Comparison of ENCODE assay signal across 28 mouse cellular contexts in the genomic region with DNA sequence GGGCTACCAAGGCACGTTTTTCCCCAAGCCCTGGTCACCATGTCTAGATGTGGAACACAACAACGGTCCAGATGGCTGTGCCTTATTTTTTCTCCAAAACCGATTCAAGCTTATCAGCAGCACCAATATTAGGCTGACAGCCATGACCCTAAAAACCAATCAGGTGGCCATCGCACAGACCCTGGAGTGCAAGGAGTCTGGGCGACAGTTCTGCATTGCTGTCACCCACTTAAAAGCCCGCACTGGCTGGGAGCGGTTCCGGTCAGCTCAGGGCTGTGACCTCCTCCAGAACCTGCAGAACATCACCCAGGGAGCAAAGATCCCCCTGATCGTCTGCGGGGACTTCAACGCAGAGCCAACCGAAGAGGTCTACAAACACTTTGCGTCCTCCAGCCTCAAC. TPM values are rescaled to one million over a fixed set of nuclear protein-coding genes. Genes with fewer than 3 reads are reported as not detected.
DNase-seq lines count a peak whose midpoint lies in the region; ATAC-seq and TF ChIP-seq lines count a peak whose summit lies in the region.
"Had no signal": no experiment of that assay in that cellular context is flagged by ENCODE, and none has a peak within 500 bp of the region (broad histone marks: within the 10 kb centered on the region; RNA-seq: fewer than 3 reads in every experiment).

No protein-coding gene starts in this region.

- ATAC-seq in heart, embryonic 12.5 days (ENCODE audit: insufficient number of reproducible peaks, low FRiP score) = no peak
- ATAC-seq: forebrain, embryonic 13.5 days; forebrain, postnatal 0 days; hindbrain, embryonic 16.5 days; intestine, embryonic 15.5 days had no signal

- no peak overlapping the region for H3K4me2 ChIP-seq in heart, embryonic 12.5 days
- H3K4me2 ChIP-seq: embryonic facial prominence, embryonic 13.5 days; forebrain, embryonic 13.5 days; heart, embryonic 13.5 days; hindbrain, embryonic 12.5 days; intestine, embryonic 15.5 days had no signal

- no peaks in the 10 kb centered on the region for H3K9me3 ChIP-seq in heart, embryonic 10.5 days
- H3K9me3 ChIP-seq in heart, embryonic 12.5 days (replicated peaks) = no peaks in the 10 kb centered on the region
- no peaks in the 10 kb centered on the region for H3K9me3 ChIP-seq in E14TG2a.4 (ENCODE audit: low read length)
- H3K9me3 ChIP-seq: embryonic facial prominence, embryonic 10.5 days; embryonic facial prominence, embryonic 13.5 days; forebrain, embryonic 13.5 days; heart, embryonic 13.5 days; hindbrain, embryonic 12.5 days; intestine, embryonic 15.5 days had no signal

- H3K4me1 ChIP-seq in heart, embryonic 10.5 days = peaks cover 6% of the 10 kb centered on the region; the same call in 1 of the 2 replicates
- no peaks in the 10 kb centered on the region for H3K4me1 ChIP-seq in heart, embryonic 12.5 days (replicated peaks)
- peaks cover 83% of the 10 kb centered on the region for H3K4me1 ChIP-seq in E14TG2a.4 (replicated peaks; ENCODE audit: low read depth, low read length)
- H3K4me1 ChIP-seq: embryonic facial prominence, embryonic 13.5 days; forebrain, embryonic 13.5 days; hindbrain, embryonic 12.5 days; intestine, embryonic 15.5 days had no signal

- no peaks in the 10 kb centered on the region for H3K27me3 ChIP-seq in heart, embryonic 10.5 days (ENCODE audit: insufficient read depth, poor library complexity, severe bottlenecking)
- no peaks in the 10 kb centered on the region for H3K27me3 ChIP-seq in heart, embryonic 12.5 days (replicated peaks)
- H3K27me3 ChIP-seq in E14TG2a.4 (ENCODE audit: insufficient read depth, low read length) = no peaks in the 10 kb centered on the region
- H3K27me3 ChIP-seq: CH12.LX; embryonic facial prominence, embryonic 13.5 days; forebrain, embryonic 13.5 days; heart, embryonic 13.5 days; hindbrain, embryonic 12.5 days; intestine, embryonic 15.5 days had no signal

- peak; percentile 71 for DNase-seq in heart, embryonic 10.5 days (ENCODE audit: low spot score)
- DNase-seq in 3134 (ENCODE audit: extremely low read depth, insufficient read length, low spot score) (peak; percentile 21), adipocyte (ENCODE audit: low spot score) (no peak)
- no peak for DNase-seq in gastrocnemius, adult 2 months
- DNase-seq: adrenal gland, adult 8-10 months; adrenal gland, postnatal 25 days; cerebellum, adult 11-12 months; cerebellum, adult 8-10 months; cerebellum, postnatal 10 days; cerebellum, postnatal 36 days; embryo, embryonic 11 days; forebrain, postnatal 0 days; gastrocnemius, postnatal 25 days; heart, postnatal 14 days; heart, postnatal 4 days; kidney, adult 11 months had no signal

- H3K4me3 ChIP-seq in heart, embryonic 10.5 days = no peak overlapping the region
- no peak overlapping the region for H3K4me3 ChIP-seq in heart, embryonic 12.5 days
- peak overlapping the region; percentile 29; the same call in 1 of the 2 replicates for H3K4me3 ChIP-seq in E14TG2a.4 (replicated peaks; ENCODE audit: low read length)
- H3K4me3 ChIP-seq in gastrocnemius, adult 2 months = no peak overlapping the region
- H3K4me3 ChIP-seq: embryonic facial prominence, embryonic 10.5 days; embryonic facial prominence, embryonic 13.5 days; erythroblast, embryonic 14.5 days; forebrain, embryonic 13.5 days; heart, adult 2 months; heart, embryonic 13.5 days; hindbrain, embryonic 12.5 days; intestine, embryonic 15.5 days had no signal

- WGBS in heart, embryonic 10.5 days = 88% methylated on average over 13 of the region's 13 CpGs
- 89% methylated on average over 13 of the region's 13 CpGs for WGBS in heart, embryonic 12.5 days

- H3K36me3 ChIP-seq in heart, embryonic 10.5 days = peaks cover 77% of the 10 kb centered on the region
- peaks cover 64% of the 10 kb centered on the region for H3K36me3 ChIP-seq in heart, embryonic 12.5 days
- H3K36me3 ChIP-seq in E14TG2a.4 (ENCODE audit: insufficient read depth, low read length) = peaks cover 92% of the 10 kb centered on the region

- H3K27ac ChIP-seq in heart, embryonic 10.5 days = no peak overlapping the region
- no peak overlapping the region for H3K27ac ChIP-seq in heart, embryonic 12.5 days (ENCODE audit: poor library complexity, severe bottlenecking)
- no peak overlapping the region for H3K27ac ChIP-seq in gastrocnemius, adult 2 months
- H3K27ac ChIP-seq: embryonic facial prominence, embryonic 10.5 days; embryonic facial prominence, embryonic 13.5 days; forebrain, embryonic 13.5 days; heart, adult 2 months; heart, embryonic 13.5 days; hindbrain, embryonic 12.5 days; intestine, embryonic 15.5 days had no signal

- no peak overlapping the region for H3K9ac ChIP-seq in heart, embryonic 12.5 days
- H3K9ac ChIP-seq: embryonic facial prominence, embryonic 13.5 days; forebrain, embryonic 13.5 days; forebrain, postnatal 0 days; heart, embryonic 13.5 days; hindbrain, embryonic 12.5 days; intestine, embryonic 15.5 days had no signal

- intact Hi-C loops in gastrocnemius, adult 2 months (cut with DNase I) = no loop called here

- no peak for TF ChIP-seq CTCF in E14TG2a.4 (conservative IDR thresholded peaks at IDR 0.05; ENCODE audit: low read length)
- TF ChIP-seq CTCF in gastrocnemius, adult 2 months (IDR thresholded peaks at IDR 0.05) = no peak

RNA-seq across cellular contexts. Expression of a gene that starts 25.6 kb away (rescaled TPM):
- polyA plus RNA-seq in heart, embryonic 10.5 days (2016; fragmentation: Nextera tagmentation; extraction: Ambion mirVana) = 10.7 and 13.7 TPM in 2 replicates
- 12.4 and 14.0 TPM in 2 replicates for polyA plus RNA-seq in heart, embryonic 12.5 days (2016; fragmentation: Nextera tagmentation; extraction: Ambion mirVana)
- 10 to 100 TPM; 23.7 to 34.3 TPM for total RNA-seq in gastrocnemius, adult 2 months (2021)

Comparison
In these comparisons a context has a peak if more than half of its experiments do, and no peak if none do; other contexts are left out.
1. DNase-seq: peak in heart, embryonic 10.5 days (single experiment) and 3134 (single experiment); none in adipocyte (single experiment) and gastrocnemius, adult 2 months (single experiment).